Mouse (Mus musculus) Muller cell, postnatal 12 days (primary cell): ENCODE data around the gene Zscan4b.
"Not testable (repeated sequence)": the region's sequence is repeated elsewhere in the genome, so short reads cannot be mapped to it uniquely, and the experiment has no call there.

Source experiments
- DNase-seq: peaks from one replicate; pipeline ENCODE4 v3.0.0-alpha.2; 2015; ENCODE audit errors: inconsistent ontology term

Gene Zscan4b

DNA sequence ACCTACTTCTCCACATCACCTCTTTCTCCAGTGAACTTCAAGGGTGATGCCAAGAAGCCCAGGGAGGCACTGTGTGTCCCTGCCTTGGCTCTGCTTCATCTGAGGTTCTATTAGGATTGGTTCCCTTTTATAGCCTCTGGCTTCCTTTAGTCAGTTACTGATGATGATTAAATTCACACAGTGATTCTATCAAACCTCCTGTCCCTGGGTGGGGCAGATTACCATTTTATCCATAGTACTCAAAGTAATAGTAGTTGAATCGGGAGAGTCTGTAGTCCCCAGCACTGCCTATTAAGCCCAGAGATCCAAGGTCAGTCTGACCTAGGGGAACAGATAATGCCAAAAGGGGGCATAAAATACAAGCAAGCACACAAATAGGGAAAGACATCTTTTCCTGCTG is at the start of gene Zscan4b:
Gene Zscan4b, minus strand, starts transcription at position 101 of the 400 bp plus-strand sequence.
- not testable (repeated sequence) for DNase-seq
